Mouse (Mus musculus): Measurements from ENCODE around the gene Msmp. TPM values are rescaled to one million over a fixed set of nuclear protein-coding genes. Genes with fewer than 3 reads are reported as not detected.

The Msmp gene
- polyA plus RNA-seq, 1 experiment = 0.24 TPM

DNA sequence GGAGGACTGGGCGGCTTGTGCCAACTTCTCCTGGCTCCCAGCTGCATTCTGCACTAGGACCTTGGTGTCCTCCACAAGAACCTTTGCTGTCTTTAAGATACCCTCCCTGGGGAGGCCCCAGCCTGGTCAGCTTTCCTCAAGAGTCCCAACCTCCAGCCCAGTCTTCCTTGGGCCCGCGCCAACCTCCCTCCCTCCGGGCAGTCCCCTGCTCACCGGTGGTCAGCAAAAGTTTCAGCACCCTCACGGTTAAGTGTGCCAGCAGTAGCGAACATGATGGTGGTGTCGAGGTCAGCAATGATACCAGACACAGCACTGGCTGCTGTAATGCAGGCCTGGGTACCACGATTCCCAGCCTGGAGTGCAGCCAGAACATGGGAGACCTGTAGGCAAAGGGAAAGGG, 48.3 kb downstream of the Msmp start:
- 89% methylated on average over 9 of the region's 9 CpGs for WGBS
- TF ChIP-seq CTCF (IDR thresholded peaks at IDR 0.05; ENCODE audit: insufficient read depth, low read length) (no peak), POLR2A (IDR thresholded peaks at IDR 0.05; ENCODE audit: borderline replicate concordance, extremely low read depth, low read depth, low read length) (no peak)
- H3K4me1 ChIP-seq (ENCODE audit: control insufficient read depth, insufficient read depth, low read length) = no peaks in the 10 kb centered on the region
- H3K4me3 ChIP-seq (replicated peaks; ENCODE audit: extremely low read depth, low read depth, low read length) = no peak overlapping the region
- DNase-seq = no peak

GRCm38 (mm10) chr4:43535628-43536027, 48.7 kb downstream of the Msmp start:
- WGBS = 95% methylated on average over 8 of the region's 8 CpGs

DNA sequence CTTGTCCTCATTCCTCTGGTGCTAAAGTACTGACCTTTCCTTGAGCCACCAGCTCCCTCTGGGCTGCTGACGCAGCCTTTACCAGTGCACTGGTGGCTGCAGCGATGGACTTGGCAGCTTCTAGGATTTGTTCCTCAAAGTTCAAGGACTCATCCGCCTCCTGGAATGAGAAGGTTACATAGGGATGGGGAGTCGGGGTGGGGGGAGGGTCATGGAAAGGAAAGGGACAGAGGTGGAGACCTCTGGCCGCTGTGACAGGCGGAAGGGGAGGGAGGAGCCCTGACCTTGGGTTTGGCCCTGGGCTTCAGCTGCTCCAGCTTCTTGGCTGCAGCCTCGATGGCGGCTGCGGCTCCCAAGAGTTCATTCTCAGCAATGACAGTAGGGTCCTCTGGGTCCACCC, 51.0 kb downstream of the Msmp start:
- DNase-seq = no peak
- Histone ChIP-seq H3K4me1 (ENCODE audit: control insufficient read depth, insufficient read depth, low read length) (no peaks in the 10 kb centered on the region), H3K4me3 (replicated peaks; ENCODE audit: extremely low read depth, low read depth, low read length) (no peak overlapping the region)
- 75% methylated on average over 9 of the region's 9 CpGs for WGBS
- no peak for TF ChIP-seq CTCF (IDR thresholded peaks at IDR 0.05; ENCODE audit: insufficient read depth, low read length)
- TF ChIP-seq POLR2A (IDR thresholded peaks at IDR 0.05; ENCODE audit: borderline replicate concordance, extremely low read depth, low read depth, low read length) = no peak

More at GRCm38 (mm10) chr4:43535628-43536027, 48.7 kb downstream of the Msmp start:
- DNase-seq = no peak
- H3K4me3 ChIP-seq (replicated peaks; ENCODE audit: extremely low read depth, low read depth, low read length) = no peak overlapping the region
- H3K4me1 ChIP-seq (ENCODE audit: control insufficient read depth, insufficient read depth, low read length) = no peaks in the 10 kb centered on the region
- TF ChIP-seq POLR2A (IDR thresholded peaks at IDR 0.05; ENCODE audit: borderline replicate concordance, extremely low read depth, low read depth, low read length) (no peak), CTCF (IDR thresholded peaks at IDR 0.05; ENCODE audit: insufficient read depth, low read length) (no peak)

Other genes with a start within 250 kb of the Msmp start
- 91.1 and 92.8 TPM in 2 replicates for gene Rusc2, start 202.5 kb downstream of the Msmp start, polyA plus RNA-seq (2012; rRNA removed)
- gene Fam166b, start 155.4 kb downstream of the Msmp start, polyA plus RNA-seq (2012; rRNA removed) = 14.4 and 15.8 TPM in 2 replicates
- gene Tesk1, start 142.6 kb downstream of the Msmp start, polyA plus RNA-seq (2012; rRNA removed) = 83.6 and 83.9 TPM in 2 replicates
- gene Cd72, start 129.9 kb downstream of the Msmp start, polyA plus RNA-seq (2012; rRNA removed) = 3.4 and 6.2 TPM in 2 replicates
- 0.85 and 1.2 TPM in 2 replicates for gene Sit1, start 100.8 kb downstream of the Msmp start, polyA plus RNA-seq (2012; rRNA removed)
- 191 and 235 TPM in 2 replicates for gene Ccdc107, start 91.6 kb downstream of the Msmp start, polyA plus RNA-seq (2012; rRNA removed)
- 4.7 and 6.9 TPM in 2 replicates for gene Arhgef39, start 84.8 kb downstream of the Msmp start, polyA plus RNA-seq (2012; rRNA removed)
- 1.8 and 1.9 TPM in 2 replicates for gene Car9, start 77.5 kb downstream of the Msmp start, polyA plus RNA-seq (2012; rRNA removed)
- gene Tpm2, start 60.7 kb downstream of the Msmp start, polyA plus RNA-seq (2012; rRNA removed) = 32.3 and 129 TPM in 2 replicates
- gene Creb3, start 22.2 kb downstream of the Msmp start, polyA plus RNA-seq (2012; rRNA removed) = 86.4 and 95.1 TPM in 2 replicates
- 179 and 197 TPM in 2 replicates for gene Tln1, start 21.8 kb downstream of the Msmp start, polyA plus RNA-seq (2012; rRNA removed)
- gene Rgp1, start 5.8 kb downstream of the Msmp start, polyA plus RNA-seq (2012; rRNA removed) = 39.0 and 47.3 TPM in 2 replicates
- 19.4 and 26.0 TPM in 2 replicates for gene Gba2, start 5.6 kb downstream of the Msmp start, polyA plus RNA-seq (2012; rRNA removed)
- 77.5 and 97.5 TPM in 2 replicates for gene Npr2, start 47.4 kb upstream of the Msmp start, polyA plus RNA-seq (2012; rRNA removed)
- gene Spag8, start 69.1 kb upstream of the Msmp start, polyA plus RNA-seq (2012; rRNA removed) = 12.1 and 14.7 TPM in 2 replicates
- 61.6 and 71.6 TPM in 2 replicates for gene Hint2, start 72.0 kb upstream of the Msmp start, polyA plus RNA-seq (2012; rRNA removed)
- gene Tmem8b, start 84.5 kb upstream of the Msmp start, polyA plus RNA-seq (2012; rRNA removed) = 13.1 and 17.3 TPM in 2 replicates
- gene Fam221b, start 84.7 kb upstream of the Msmp start, polyA plus RNA-seq (2012; rRNA removed) = 0.04 and 0.15 TPM in 2 replicates
- not detected in 2 replicates for gene Olfr70, start 116.3 kb upstream of the Msmp start, polyA plus RNA-seq (2012; rRNA removed)
- 0.37 and 0.67 TPM in 2 replicates for gene Olfr71, start 125.8 kb upstream of the Msmp start, polyA plus RNA-seq (2012; rRNA removed)
- gene Hrct1, start 142.7 kb upstream of the Msmp start, polyA plus RNA-seq (2012; rRNA removed) = 14.4 and 15.1 TPM in 2 replicates
- 5.7 and 9.4 TPM in 2 replicates for gene Spaar, start 145.5 kb upstream of the Msmp start, polyA plus RNA-seq (2012; rRNA removed)
- gene Olfr159, start 186.5 kb upstream of the Msmp start, polyA plus RNA-seq (2012; rRNA removed) = 0.13 TPM in 1 of 2 replicates, not detected in the other
- not detected in 2 replicates for gene Olfr156, start 239.4 kb upstream of the Msmp start, polyA plus RNA-seq (2012; rRNA removed)

Data from lung, adult 2 months (tissue).